Mouse (Mus musculus): ENCODE results near the gene Sh3bgrl2.

DNA sequence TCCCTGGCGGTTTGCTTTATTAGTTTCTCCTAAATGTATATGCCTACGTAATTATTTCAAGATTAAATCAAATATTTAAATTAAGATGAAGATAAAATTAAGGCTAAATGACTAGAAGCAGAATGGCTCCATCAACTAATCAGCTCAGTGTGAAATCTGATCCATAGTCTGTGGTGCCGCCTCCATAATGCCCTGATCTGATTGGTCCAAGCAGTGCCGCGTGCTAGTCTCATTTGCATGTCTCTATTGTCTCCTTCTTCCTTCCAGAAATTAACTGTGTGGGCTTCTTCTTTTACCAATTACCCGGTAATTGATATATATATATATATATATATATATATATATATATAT is 109.5 kb downstream of the Sh3bgrl2 start:
- TF ChIP-seq CTCF (IDR thresholded peaks at IDR 0.05; ENCODE audit: low read depth) (no peak), EP300 (IDR thresholded peaks at IDR 0.05; ENCODE audit: low read depth) (no peak)
